Mouse (Mus musculus): ENCODE measurements around the gene Akap8. TPM values are rescaled to one million over a fixed set of nuclear protein-coding genes. Genes with fewer than 3 reads are reported as not detected.

Akap8 gene
- polyA plus RNA-seq, 1 experiment from 2014 or later = 131 TPM

DNA sequence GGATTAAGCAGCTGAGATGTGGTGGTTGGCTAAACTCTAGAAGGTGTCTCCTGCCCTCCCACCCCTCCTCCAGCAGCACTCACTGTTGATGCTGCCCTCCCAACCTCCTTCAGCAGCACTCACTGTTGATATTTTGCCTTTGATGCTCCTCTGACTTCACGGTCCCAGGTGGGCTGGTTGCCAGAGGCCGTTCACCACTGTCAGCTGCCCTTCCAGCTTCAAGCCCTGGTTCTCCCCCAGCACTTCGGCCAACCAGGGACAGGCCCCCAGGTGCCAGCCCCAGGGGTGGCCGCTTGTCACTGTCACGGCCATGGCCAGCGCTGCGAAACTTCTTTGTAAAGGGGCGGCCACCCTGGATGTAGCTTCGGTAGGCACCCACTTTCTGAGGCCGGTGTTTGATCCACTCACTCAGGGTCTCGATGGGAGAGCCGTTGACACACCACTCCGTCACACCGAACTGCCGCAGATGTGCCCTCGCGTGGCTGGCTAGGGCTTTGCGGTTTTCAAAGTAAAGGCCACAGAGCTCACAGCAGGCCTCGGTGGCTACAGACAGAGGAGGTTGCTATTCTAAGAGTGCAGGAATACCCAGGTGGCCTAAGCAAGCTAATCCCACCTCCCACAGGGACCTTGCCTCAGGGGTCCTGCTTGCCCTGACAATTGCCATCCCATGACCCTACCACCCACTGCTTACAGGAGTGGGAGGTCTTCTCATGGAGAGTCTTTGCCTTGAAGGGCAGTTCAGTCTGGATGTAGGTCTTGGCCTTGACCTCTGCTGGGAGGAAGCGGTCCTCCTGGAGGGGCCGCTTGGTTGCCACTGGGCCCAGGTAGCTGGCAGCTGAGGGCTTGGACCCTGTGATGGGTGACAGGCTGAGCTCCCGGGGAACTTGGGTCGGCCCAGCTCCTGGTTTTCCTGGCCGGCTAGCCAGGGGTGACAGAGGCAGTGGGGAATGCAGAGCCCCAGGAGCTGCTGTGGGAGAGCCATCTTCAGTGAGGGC lies 36.0 kb upstream of the Akap8 start:
- Histone ChIP-seq H3K9ac (no peak overlapping the region), H3K4me3 (no peak overlapping the region), H3K36me3 (peaks cover 83% of the 10 kb centered on the region), H3K4me2 (replicated peaks) (no peak overlapping the region), H3K9me3 (replicated peaks) (no peaks in the 10 kb centered on the region), H3K4me1 (peaks cover 11% of the 10 kb centered on the region), H3K27me3 (no peaks in the 10 kb centered on the region), H3K27ac (no peak overlapping the region)
- no peak for ATAC-seq (ENCODE audit: low FRiP score)
- 81% methylated on average over 24 of the region's 24 CpGs for whole genome bisulfite sequencing

DNA sequence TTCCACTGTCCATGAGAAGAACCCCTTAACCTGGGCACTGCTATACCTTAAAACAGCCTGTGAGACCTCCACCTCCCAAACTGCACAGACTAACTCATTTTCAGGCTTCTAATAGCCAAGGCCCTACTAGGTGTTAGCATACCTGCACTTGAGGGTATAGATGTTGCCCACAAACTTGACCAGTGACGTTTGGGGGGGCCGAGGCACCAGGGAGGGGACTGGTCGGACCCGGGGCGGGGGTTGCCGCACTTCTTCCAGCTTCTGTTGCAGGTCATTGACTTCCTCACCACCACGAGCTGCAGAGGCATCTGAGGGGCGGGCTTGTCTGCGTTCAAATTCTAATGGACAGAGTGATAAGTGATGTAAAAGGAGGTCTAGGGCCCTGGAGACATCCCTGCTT lies 35.2 kb upstream of the Akap8 start:
- H3K9ac ChIP-seq = no peak overlapping the region
- H3K4me2 ChIP-seq (replicated peaks) = no peak overlapping the region
- H3K36me3 ChIP-seq = peaks cover 75% of the 10 kb centered on the region
- H3K27ac ChIP-seq = no peak overlapping the region
- H3K4me3 ChIP-seq = no peak overlapping the region
- H3K9me3 ChIP-seq (replicated peaks) = no peaks in the 10 kb centered on the region
- peaks cover 6% of the 10 kb centered on the region for H3K4me1 ChIP-seq
- H3K27me3 ChIP-seq = no peaks in the 10 kb centered on the region
- ATAC-seq (ENCODE audit: low FRiP score) = no peak
- 88% methylated on average over 9 of the region's 9 CpGs for whole genome bisulfite sequencing

DNA sequence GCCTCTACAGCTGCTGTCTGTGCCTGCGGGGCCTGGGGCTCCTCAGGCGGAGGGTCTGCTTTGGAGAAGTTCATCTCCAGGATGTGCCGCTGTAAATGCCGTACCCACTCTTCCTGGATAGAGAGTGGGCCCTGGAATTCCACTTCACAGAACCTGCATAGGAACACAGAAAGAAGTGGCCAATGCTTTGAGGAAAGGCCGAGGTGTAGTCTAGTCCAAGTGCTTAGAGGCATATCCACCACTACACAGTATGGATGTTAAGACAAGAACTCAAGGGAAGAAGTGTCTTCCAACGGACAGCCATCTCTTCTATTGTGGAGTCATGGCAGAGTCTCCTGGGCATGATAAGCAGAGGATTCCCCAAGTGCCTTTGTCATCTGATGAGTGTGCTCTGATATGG lies 34.0 kb upstream of the Akap8 start:
- no peak for ATAC-seq (ENCODE audit: low FRiP score)

DNA sequence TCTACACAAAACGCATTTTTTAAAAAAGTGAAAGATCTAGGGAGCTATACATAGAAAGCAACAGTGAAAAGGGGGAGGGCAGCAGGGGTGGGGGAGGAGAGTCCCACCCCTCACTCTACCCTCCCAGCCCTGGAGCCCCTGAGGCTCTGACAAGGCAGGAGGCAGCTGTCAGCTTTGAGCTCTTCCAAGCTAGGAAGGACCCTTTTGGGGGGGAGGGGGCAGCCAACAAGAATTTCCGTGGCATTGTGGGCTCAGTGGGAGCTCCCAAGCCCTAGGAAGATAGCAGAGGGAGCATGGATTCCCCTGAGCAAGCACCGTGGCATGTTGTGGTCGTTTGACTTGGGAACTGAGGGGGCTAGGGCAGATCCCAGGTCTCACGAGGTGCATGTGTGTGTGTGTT lies 33.2 kb upstream of the Akap8 start:
- Histone ChIP-seq H3K4me3 (no peak overlapping the region), H3K27me3 (no peaks in the 10 kb centered on the region), H3K4me2 (replicated peaks) (no peak overlapping the region), H3K9ac (no peak overlapping the region; the same call in 1 of the 2 replicates), H3K36me3 (peaks cover 54% of the 10 kb centered on the region), H3K27ac (peak overlapping the region; percentile 67; the same call in 1 of the 2 replicates), H3K9me3 (replicated peaks) (no peaks in the 10 kb centered on the region), H3K4me1 (peaks cover 15% of the 10 kb centered on the region)
- 49% methylated on average over 5 of the region's 5 CpGs for WGBS
- ATAC-seq (ENCODE audit: low FRiP score) = no peak

More for the DNA sequence above, 34.0 kb upstream of the Akap8 start:
- 93% methylated on average over 6 of the region's 6 CpGs for WGBS
- H3K4me3 ChIP-seq = no peak overlapping the region
- no peak overlapping the region for H3K9ac ChIP-seq
- no peak overlapping the region for H3K4me2 ChIP-seq (replicated peaks)
- peaks cover 10% of the 10 kb centered on the region for H3K4me1 ChIP-seq
- no peaks in the 10 kb centered on the region for H3K9me3 ChIP-seq (replicated peaks)
- H3K27me3 ChIP-seq = no peaks in the 10 kb centered on the region
- 0 out of 2 replicates have a peak overlapping the region, but pooled peaks have one; percentile 67 for H3K27ac ChIP-seq
- peaks cover 63% of the 10 kb centered on the region for H3K36me3 ChIP-seq

DNA sequence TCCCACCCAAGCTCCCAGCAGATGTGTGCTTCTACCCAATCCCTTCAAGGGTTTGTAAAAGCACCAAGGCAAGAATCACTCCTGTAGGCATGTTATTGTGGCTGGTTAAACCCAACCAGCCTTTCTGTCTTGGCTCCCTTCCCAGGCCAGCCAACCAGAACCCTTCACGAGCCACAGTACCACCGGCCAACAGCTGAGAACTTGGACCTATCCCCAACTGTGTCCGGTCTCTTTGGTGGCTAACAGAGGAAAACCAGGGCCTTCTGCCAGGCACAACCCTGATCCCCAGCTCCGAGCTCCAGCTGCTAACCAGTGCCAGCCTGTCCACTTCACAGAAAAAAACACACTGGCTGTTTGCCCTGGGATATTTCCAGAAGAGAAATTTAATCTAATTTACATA lies 32.7 kb upstream of the Akap8 start:
- ATAC-seq (ENCODE audit: low FRiP score) = no peak
- no peak overlapping the region for H3K9ac ChIP-seq
- no peaks in the 10 kb centered on the region for H3K9me3 ChIP-seq (replicated peaks)
- H3K27me3 ChIP-seq = no peaks in the 10 kb centered on the region
- 68% methylated on average over 4 of the region's 4 CpGs for whole genome bisulfite sequencing
- H3K4me3 ChIP-seq = no peak overlapping the region
- no peak overlapping the region for H3K4me2 ChIP-seq (replicated peaks)
- no peak overlapping the region for H3K27ac ChIP-seq
- H3K4me1 ChIP-seq = peaks cover 19% of the 10 kb centered on the region
- H3K36me3 ChIP-seq = peaks cover 49% of the 10 kb centered on the region

DNA sequence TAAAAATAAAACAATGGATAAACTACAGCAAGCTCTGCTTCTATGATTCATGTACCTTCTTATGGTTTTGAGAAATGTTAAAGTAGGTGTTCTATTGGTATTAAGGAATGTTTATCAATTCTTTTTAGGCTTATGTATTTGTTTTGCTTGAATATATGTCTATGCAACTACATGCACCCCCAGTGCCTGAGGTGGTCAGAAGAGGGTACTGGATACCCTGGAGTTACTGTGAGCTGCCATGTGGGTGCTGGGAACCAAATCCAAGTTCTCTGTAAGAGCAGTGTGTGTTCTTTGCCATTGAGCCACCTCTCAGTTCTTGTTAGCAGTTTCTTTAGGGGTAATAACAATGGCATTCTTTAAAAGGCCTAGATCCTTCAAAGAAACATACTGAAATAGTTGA lies 30.7 kb upstream of the Akap8 start:
- Histone ChIP-seq H3K36me3 (peaks cover 29% of the 10 kb centered on the region), H3K4me3 (no peak overlapping the region), H3K4me2 (replicated peaks) (no peak overlapping the region), H3K27ac (no peak overlapping the region), H3K9ac (no peak overlapping the region), H3K27me3 (no peaks in the 10 kb centered on the region), H3K4me1 (peaks cover 26% of the 10 kb centered on the region), H3K9me3 (replicated peaks) (no peaks in the 10 kb centered on the region)
- ATAC-seq (ENCODE audit: low FRiP score) = no peak

DNA sequence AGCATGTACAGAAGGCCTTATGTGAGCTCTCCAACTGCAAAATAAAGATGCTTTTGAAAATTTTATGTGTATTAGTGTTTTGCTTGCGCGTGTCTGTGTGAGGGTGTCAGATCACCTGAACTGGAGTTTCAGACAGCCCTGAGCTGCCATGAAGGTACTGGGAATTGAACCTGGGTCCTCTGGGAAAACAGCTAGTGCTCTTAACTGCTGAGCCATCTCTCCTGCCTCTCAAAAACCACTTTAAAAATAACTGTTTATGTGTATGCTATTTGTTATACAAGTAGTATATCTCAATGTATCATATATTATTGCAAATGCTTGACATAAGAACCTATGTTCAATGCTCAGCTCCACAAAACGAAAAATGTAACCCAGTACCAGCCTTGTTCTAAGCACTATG lies 30.2 kb upstream of the Akap8 start:
- H3K4me3 ChIP-seq = peak overlapping the region; percentile 65; the same call in 1 of the 2 replicates
- H3K27ac ChIP-seq = no peak overlapping the region
- no peak overlapping the region for H3K9ac ChIP-seq
- no peak for ATAC-seq (ENCODE audit: low FRiP score)
- no peaks in the 10 kb centered on the region for H3K27me3 ChIP-seq
- peaks cover 25% of the 10 kb centered on the region for H3K36me3 ChIP-seq
- peak overlapping the region; percentile 65 for H3K4me2 ChIP-seq (replicated peaks)
- H3K9me3 ChIP-seq (replicated peaks) = no peaks in the 10 kb centered on the region
- peaks cover 26% of the 10 kb centered on the region for H3K4me1 ChIP-seq
- 71% methylated on average over 3 of the region's 3 CpGs for WGBS

DNA sequence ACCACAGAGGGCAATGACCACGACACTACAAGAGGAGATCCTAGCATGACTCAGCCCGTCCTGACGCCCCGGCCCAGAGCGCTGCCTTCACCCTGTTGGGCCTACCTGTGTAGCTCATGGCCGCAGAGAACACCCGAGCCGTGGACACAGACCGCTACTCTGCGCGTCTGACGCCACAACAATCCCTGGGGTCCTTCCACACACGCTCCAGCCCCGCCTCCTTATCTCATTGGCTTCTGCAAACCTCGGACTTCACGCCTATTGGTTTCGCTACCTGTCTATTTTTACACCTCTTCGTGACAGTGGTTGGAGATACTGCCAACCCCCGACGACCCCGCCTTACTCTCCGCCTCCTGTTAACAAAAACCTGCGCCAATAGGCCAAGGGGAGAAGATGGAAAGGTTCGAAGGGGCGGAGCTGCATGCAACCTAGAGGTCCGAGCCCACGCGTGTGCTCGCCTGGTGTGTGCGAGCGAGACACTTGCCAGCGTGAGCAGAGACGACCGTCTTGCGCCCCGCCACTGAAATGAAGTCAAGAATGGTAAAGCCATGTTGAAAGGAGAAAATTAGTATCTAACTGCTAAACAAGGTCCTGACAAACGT lies 29.4 kb upstream of the Akap8 start, which contains the start of gene Akap8l:
Akap8l (minus strand) TSS at position 226 of the 602 bp plus-strand sequence.
- peak within 1 kb of the TSS; percentile 65 for H3K4me3 ChIP-seq
- ATAC-seq (ENCODE audit: low FRiP score) = peak; percentile 97
- H3K9me3 ChIP-seq (replicated peaks) = no peaks in the 10 kb centered on the region
- peaks cover 26% of the 10 kb centered on the region for H3K4me1 ChIP-seq
- WGBS = under 1% methylated on average over 37 of the region's 37 CpGs
- peak within 1 kb of the TSS; percentile 68 for H3K4me2 ChIP-seq (replicated peaks)
- no peaks in the 10 kb centered on the region for H3K27me3 ChIP-seq
- H3K36me3 ChIP-seq = peaks cover 17% of the 10 kb centered on the region
- peak within 1 kb of the TSS; percentile 74 for H3K9ac ChIP-seq
- H3K27ac ChIP-seq = peak within 1 kb of the TSS; percentile 77

DNA sequence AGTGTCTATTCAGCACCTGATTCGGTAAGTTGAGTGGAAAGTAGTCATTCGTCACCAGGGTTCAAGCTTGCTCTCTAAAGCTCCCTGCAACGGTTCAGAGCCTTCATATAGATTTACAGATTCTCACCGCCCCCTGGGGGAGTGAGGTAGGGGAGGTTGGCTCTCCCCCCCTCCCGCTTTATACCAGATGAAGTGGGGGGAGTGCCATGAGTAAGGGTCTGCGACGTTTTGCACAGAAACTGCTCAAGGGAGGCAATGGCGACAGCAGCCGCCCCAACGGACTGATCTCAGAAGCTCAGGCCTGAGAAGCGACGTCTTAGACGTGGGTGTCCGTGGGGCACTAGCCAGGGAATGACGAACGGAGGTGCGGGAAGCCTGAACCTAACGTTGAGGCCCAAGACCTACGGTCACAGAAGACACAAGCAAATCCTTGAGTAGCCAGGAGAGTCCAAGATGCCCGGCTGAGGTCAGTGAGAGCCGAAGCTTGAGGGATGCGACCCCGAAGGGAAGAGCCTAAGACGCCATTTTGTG lies 28.9 kb upstream of the Akap8 start:
- ATAC-seq (ENCODE audit: low FRiP score) = peak; percentile 38
- under 1% methylated on average over 24 of the region's 24 CpGs for WGBS

DNA sequence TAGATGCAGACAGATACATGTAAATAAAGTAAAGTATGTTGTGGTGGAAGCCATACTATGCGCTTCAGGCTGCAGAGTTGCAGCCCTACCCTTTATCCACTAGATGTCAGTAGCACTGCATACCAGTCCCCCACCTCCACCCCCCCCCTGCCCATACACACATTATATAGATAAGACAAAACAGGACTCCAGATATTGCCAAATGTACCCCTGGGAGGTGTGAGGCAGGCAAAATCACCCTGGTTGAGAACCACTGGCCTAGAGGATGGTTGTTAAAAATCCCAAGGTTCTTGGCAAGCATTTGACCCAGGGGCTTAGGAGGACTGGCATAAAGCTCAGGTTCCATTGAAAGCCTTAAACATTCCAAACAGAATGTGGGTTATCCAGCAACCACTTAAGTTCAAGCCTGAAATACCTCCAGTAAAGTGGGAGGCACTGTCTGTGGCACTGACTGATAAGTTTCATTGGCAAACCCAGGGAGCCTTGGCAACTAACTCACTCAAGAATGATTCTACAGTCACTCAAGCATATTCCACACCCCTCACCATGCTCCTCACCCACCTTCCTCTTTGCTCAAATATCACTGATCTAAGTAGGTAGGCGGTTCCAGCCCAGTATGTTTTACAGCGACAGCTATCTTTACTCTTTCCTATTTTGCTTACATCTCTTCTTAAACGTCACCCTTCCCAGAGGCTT lies 28.1 kb upstream of the Akap8 start:
- no peaks in the 10 kb centered on the region for H3K9me3 ChIP-seq (replicated peaks)
- peaks cover 10% of the 10 kb centered on the region for H3K36me3 ChIP-seq
- peak overlapping the region; percentile 77; the same call in 1 of the 2 replicates for H3K27ac ChIP-seq
- WGBS = 12% methylated on average over 4 of the region's 4 CpGs
- peak overlapping the region; percentile 74 for H3K9ac ChIP-seq
- peak overlapping the region; percentile 65 for H3K4me3 ChIP-seq
- no peaks in the 10 kb centered on the region for H3K27me3 ChIP-seq
- H3K4me2 ChIP-seq (replicated peaks) = peak overlapping the region; percentile 68
- 0 out of 2 replicates have a peak, but pooled peaks have one; percentile 3 for ATAC-seq (ENCODE audit: low FRiP score)
- H3K4me1 ChIP-seq = peaks cover 21% of the 10 kb centered on the region

More for the DNA sequence above, 28.9 kb upstream of the Akap8 start:
- H3K9ac ChIP-seq = peak overlapping the region; percentile 74
- peaks cover 26% of the 10 kb centered on the region for H3K4me1 ChIP-seq
- H3K36me3 ChIP-seq = peaks cover 11% of the 10 kb centered on the region
- no peaks in the 10 kb centered on the region for H3K9me3 ChIP-seq (replicated peaks)
- peak overlapping the region; percentile 65 for H3K4me3 ChIP-seq
- H3K27me3 ChIP-seq = no peaks in the 10 kb centered on the region
- peak overlapping the region; percentile 68 for H3K4me2 ChIP-seq (replicated peaks)
- H3K27ac ChIP-seq = peak overlapping the region; percentile 77

DNA sequence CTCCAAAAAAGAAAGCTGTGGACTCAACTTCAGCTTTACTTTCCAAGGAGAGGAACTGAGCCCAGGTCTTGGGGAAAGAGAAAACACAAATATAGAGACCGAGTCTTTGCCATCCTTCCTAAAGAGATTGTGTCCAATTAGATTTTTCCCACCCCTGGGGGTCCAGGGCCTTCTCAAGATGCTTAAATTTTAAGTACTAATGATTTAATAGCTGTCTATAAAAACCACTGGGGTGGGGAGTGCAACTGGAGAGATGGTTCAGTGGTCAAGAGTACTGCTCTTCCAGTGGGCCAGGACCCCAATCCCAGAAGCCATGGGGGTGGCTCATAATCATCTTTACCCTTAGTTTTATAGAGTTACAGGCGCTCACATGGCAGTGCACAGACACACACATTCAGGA lies 27.4 kb upstream of the Akap8 start:
- ATAC-seq (ENCODE audit: low FRiP score) = no peak
- Histone ChIP-seq H3K9me3 (replicated peaks) (no peaks in the 10 kb centered on the region), H3K4me1 (peaks cover 21% of the 10 kb centered on the region), H3K36me3 (peaks cover 12% of the 10 kb centered on the region; the same call in 1 of the 2 replicates), H3K4me3 (no peak overlapping the region), H3K27me3 (no peaks in the 10 kb centered on the region), H3K27ac (no peak overlapping the region), H3K9ac (0 out of 2 replicates have a peak overlapping the region, but pooled peaks have one; percentile 0), H3K4me2 (replicated peaks) (0 out of 2 replicates have a peak overlapping the region, but pooled peaks have one; percentile 68)
- 86% methylated on average over 2 of the region's 2 CpGs for WGBS
